Mouse (Mus musculus) megakaryocyte, embryonic 14.5 days (primary cell): Measurements from ENCODE around the gene Pitpnm2.

Experiments used
- FLI1 ChIP-seq: IDR thresholded peaks from 2 replicates; pipeline ENCODE4 v1.6.1; 2012; ENCODE audit warnings: low read length, inconsistent platforms, mixed read lengths
- GATA1 ChIP-seq: IDR thresholded peaks from 3 replicates; pipeline ENCODE4 v1.6.1; 2012; ENCODE audit warnings: mixed read lengths, low read length, inconsistent platforms, borderline replicate concordance

DNA sequence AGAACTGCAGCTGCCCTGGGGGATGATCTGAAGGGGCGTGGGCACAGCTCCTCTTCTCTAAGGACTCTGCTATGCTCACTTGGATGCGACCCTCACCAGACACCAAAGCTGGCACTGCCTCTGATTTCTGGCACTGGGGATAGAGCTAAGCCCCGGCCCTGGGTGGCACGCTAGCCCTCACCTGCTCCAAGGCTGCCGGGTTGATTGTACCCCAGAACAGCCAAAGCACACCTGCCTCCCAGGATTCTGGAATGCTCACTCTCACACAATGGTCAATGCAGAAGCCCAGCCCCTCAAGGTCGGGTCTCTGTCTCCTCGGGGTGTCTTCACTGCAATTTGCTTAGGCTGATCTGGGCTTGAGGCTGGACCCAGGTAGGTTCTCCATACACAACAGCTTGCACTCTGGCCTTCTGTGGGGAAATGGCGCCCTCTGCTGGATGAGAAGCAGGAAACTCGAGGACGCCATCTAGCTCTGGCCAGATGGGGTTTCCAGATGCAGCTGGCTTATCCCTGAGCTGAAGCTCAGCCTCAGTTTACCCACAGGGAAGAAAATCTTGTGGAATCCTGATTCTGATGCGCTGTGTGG lies 164.9 kb downstream of the Pitpnm2 start:
- TF ChIP-seq GATA1 (no peak), FLI1 (no peak)
